Comparison of ENCODE assay signal across 8 mouse cellular contexts in the genomic region with DNA sequence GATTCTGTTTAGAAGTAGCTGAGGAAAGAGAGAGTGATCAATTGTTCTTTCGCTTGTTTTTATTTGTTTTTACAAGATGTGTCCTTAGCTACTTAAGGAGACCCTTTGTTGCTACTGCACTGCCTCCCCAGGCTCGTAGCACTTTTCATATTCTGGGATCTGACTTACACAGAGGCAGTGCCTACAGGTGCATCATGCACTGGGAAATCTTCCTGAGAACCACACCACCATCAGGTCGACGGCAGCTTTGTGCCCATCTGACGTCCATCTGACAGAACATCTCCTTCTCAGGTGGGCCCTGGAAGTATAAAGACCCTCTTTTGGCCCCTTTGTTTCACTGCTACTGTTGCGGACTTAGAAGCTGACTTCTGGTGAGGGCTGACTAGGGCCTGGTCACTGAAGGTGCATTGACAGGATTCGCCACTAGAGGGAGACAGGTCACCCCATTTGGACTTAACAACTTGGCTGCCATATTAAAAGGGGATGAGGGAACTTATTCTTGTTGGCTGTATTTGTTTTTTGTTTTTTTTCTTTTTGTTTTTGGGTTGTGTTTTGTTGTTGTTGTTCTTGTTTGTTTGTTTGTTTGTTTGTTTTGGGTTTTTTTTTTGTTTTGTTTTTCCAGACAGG. TPM values are rescaled to one million over a fixed set of nuclear protein-coding genes. Genes with fewer than 3 reads are reported as not detected.
A peak's percentile ranks its signal among the peaks of the same experiment; 100 is the strongest.
DNase-seq lines count a peak whose midpoint lies in the region; ATAC-seq lines count a peak whose summit lies in the region.

No protein-coding gene starts in this region.

- no peak overlapping the region for H3K27ac ChIP-seq in midbrain, embryonic 16.5 days (ENCODE audit: low read length)

- no peak overlapping the region for H3K4me2 ChIP-seq in midbrain, embryonic 16.5 days (ENCODE audit: low read length)

- ATAC-seq in common myeloid progenitor, adult 5-6 weeks (replicated peaks; ENCODE audit: low read depth, poor library complexity, severe bottlenecking): peak; percentile 84
- 0 out of 2 replicates have a peak, but pooled peaks have one; percentile 60 for ATAC-seq in midbrain, embryonic 16.5 days

- WGBS in midbrain, embryonic 16.5 days: 37% methylated on average over 7 of the region's 7 CpGs

- H3K4me3 ChIP-seq in midbrain, embryonic 16.5 days (ENCODE audit: low read depth, low read length): no peak overlapping the region

- H3K27me3 ChIP-seq in midbrain, embryonic 16.5 days (ENCODE audit: control insufficient read depth, insufficient read depth, low read depth, low read length): no peaks in the 10 kb centered on the region

- H3K36me3 ChIP-seq in midbrain, embryonic 16.5 days (ENCODE audit: control insufficient read depth, insufficient read depth, low read length): no peaks in the 10 kb centered on the region

- intact Hi-C loops in left cerebral cortex, postnatal 4 days (cut with DNase I): loop anchor here (2.0 to 5.0 kb wide), 2 partner anchors 49 to 70 kb away; no protein-coding TSS in a partner anchor

- no peak overlapping the region; the same call in 1 of the 2 replicates for H3K9ac ChIP-seq in midbrain, embryonic 16.5 days (ENCODE audit: low read depth, low read length)

- peak; percentile 36 for DNase-seq in 3134 (ENCODE audit: extremely low read depth, insufficient read length, low spot score)
- DNase-seq in adipocyte (ENCODE audit: low spot score): peak; percentile 93
- DNase-seq in gastrocnemius, postnatal 10 days: peak; percentile 81
- DNase-seq in kidney, adult 11 months: peak; percentile 66
- peak; percentile 78 for DNase-seq in left cerebral cortex, postnatal 4 days
- peak; percentile 87 to 90 for DNase-seq in spleen, postnatal 10 days (ENCODE audit: low spot score in 2 of 2)

- no peaks in the 10 kb centered on the region for H3K4me1 ChIP-seq in midbrain, embryonic 16.5 days (ENCODE audit: control insufficient read depth, insufficient read depth, low read length)

- H3K9me3 ChIP-seq in midbrain, embryonic 16.5 days (replicated peaks; ENCODE audit: control insufficient read depth, low read length, poor library complexity, severe bottlenecking): no peaks in the 10 kb centered on the region

RNA-seq across cellular contexts. Expression of gene Ifnar1, which starts 27.2 kb away (rescaled TPM):
- 34.6 and 43.3 TPM in 2 replicates for total RNA-seq in common myeloid progenitor, adult 5-6 weeks (2017)
- 10 to 100 TPM; 34.9 to 36.9 TPM for total RNA-seq in gastrocnemius, postnatal 10 days (2021)
- total RNA-seq in left cerebral cortex, postnatal 4 days (2021): 10 to 100 TPM; 83.8 to 92.7 TPM
- 48.0 and 51.7 TPM in 2 replicates for polyA plus RNA-seq in midbrain, embryonic 16.5 days (2015; fragmentation: Nextera tagmentation; extraction: Ambion mirVana)

RNA-seq across cellular contexts. Expression of gene Ifngr2, which starts 34.6 kb away (rescaled TPM):
- total RNA-seq in common myeloid progenitor, adult 5-6 weeks (2017): 6.1 and 6.7 TPM in 2 replicates
- 10 to 100 TPM; 59.8 to 60.8 TPM for total RNA-seq in gastrocnemius, postnatal 10 days (2021)
- 10 to 100 TPM; 88.8 to 89.4 TPM for total RNA-seq in left cerebral cortex, postnatal 4 days (2021)
- 104 and 125 TPM in 2 replicates for polyA plus RNA-seq in midbrain, embryonic 16.5 days (2015; fragmentation: Nextera tagmentation; extraction: Ambion mirVana)

Comparison
In these comparisons a context has a peak if more than half of its experiments do, and no peak if none do; other contexts are left out.
1. DNase-seq: peak in every context shown above with its lines; median percentile 93 in adipocyte; 88 in spleen, postnatal 10 days; 81 in gastrocnemius, postnatal 10 days; 78 in left cerebral cortex, postnatal 4 days; 66 in kidney, adult 11 months; 36 in 3134.